Mouse (Mus musculus): ENCODE data around the gene Plcg2. TPM values are rescaled to one million over a fixed set of nuclear protein-coding genes. Genes with fewer than 3 reads are reported as not detected.

The Plcg2 gene
- polyA plus RNA-seq, 1 experiment from 2014 or later, result 3.6 TPM

- no peak overlapping the region for H3K4me3 ChIP-seq (ENCODE audit: low read length)
- H3K4me2 ChIP-seq (ENCODE audit: low read depth, low read length), result no peak overlapping the region
- no peaks in the 10 kb centered on the region for H3K36me3 ChIP-seq (ENCODE audit: control insufficient read depth, insufficient read depth, low read length)
- no peak for ATAC-seq
- H3K27me3 ChIP-seq (replicated peaks; ENCODE audit: control insufficient read depth, insufficient read depth, low read length), result no peaks in the 10 kb centered on the region
- WGBS, result 76% methylated on average over 5 of the region's 5 CpGs
- H3K9ac ChIP-seq (ENCODE audit: low read depth, low read length), result no peak overlapping the region
- H3K9me3 ChIP-seq (ENCODE audit: control insufficient read depth, low read length), result no peaks in the 10 kb centered on the region
- H3K27ac ChIP-seq (ENCODE audit: low read length), result no peak overlapping the region
- H3K4me1 ChIP-seq (ENCODE audit: control insufficient read depth, insufficient read depth, low read length), result no peaks in the 10 kb centered on the region
These were observed 95.8 kb downstream of the Plcg2 start for GRCm38 (mm10) chr8:117593862-117594261.

DNA sequence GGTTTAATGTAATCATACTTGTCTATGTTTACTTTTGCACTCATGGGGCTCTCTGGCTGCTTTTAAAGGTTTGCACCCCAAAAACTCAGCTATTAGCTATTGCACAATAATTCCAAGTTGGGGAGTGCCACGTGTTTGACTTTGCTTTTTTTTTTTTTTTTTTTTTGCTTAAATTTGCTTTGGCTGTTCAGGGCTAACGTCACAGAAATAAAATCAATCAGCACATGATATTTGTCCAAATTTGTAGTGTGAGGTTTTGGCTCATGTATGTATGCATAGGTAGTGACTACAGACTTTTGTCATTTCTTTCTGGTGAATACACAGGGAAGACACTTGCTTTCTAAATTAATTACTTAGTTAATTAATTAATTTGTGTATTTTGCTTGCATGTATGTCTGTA, 96.9 kb downstream of the Plcg2 start:
- Histone ChIP-seq H3K27ac (ENCODE audit: low read length) (no peak overlapping the region), H3K4me1 (ENCODE audit: control insufficient read depth, insufficient read depth, low read length) (no peaks in the 10 kb centered on the region), H3K36me3 (ENCODE audit: control insufficient read depth, insufficient read depth, low read length) (no peaks in the 10 kb centered on the region), H3K4me2 (ENCODE audit: low read depth, low read length) (no peak overlapping the region), H3K9ac (ENCODE audit: low read depth, low read length) (no peak overlapping the region), H3K27me3 (replicated peaks; ENCODE audit: control insufficient read depth, insufficient read depth, low read length) (no peaks in the 10 kb centered on the region), H3K4me3 (ENCODE audit: low read length) (no peak overlapping the region), H3K9me3 (ENCODE audit: control insufficient read depth, low read length) (no peaks in the 10 kb centered on the region)
- WGBS, result 78% methylated on average over 2 of the region's 2 CpGs
- ATAC-seq, result no peak

DNA sequence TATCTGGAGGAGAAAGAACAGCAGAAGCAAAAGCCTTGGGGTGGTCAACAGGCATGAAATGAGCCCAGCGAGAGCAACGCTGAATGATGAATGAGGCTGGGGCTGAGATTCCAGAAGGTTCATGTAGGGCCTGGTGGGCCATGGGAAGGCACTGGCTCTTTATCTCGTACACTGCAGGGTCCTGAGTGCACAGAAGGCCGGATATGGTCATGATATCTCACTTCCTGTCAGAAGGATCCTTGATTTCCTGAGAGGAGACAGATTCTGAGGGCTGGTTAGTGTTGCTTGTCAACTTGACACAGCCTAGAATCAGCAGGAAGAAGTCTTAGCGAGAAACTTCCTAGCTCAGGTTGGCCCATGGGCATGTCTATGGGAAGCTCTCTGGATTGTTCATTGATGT, 98.7 kb downstream of the Plcg2 start:
- Histone ChIP-seq H3K36me3 (ENCODE audit: control insufficient read depth, insufficient read depth, low read length) (no peaks in the 10 kb centered on the region), H3K9me3 (ENCODE audit: control insufficient read depth, low read length) (no peaks in the 10 kb centered on the region), H3K27me3 (replicated peaks; ENCODE audit: control insufficient read depth, insufficient read depth, low read length) (no peaks in the 10 kb centered on the region), H3K27ac (ENCODE audit: low read length) (no peak overlapping the region), H3K4me1 (ENCODE audit: control insufficient read depth, insufficient read depth, low read length) (no peaks in the 10 kb centered on the region), H3K9ac (ENCODE audit: low read depth, low read length) (no peak overlapping the region), H3K4me3 (ENCODE audit: low read length) (no peak overlapping the region), H3K4me2 (ENCODE audit: low read depth, low read length) (no peak overlapping the region)
- 80% methylated on average over 5 of the region's 5 CpGs for WGBS
- no peak for ATAC-seq

DNA sequence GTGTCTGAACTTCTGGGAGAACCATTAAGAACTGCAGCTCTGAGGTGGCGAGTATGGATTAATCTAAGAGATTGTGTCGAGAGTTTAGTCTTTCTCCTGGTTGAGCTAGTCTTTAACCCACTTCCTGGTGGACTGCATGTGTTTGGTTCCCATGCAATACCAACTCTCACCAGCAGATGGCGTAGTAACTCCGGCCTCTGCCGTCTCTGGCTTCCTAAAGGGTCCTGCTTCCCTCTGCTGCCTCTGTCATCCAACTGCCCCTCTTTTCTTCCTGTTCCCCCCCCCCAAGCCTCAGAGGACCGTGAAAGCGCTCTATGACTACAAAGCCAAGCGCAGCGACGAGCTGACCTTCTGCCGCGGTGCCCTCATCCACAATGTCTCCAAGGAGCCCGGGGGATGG, 102.7 kb downstream of the Plcg2 start:
- 78% methylated on average over 13 of the region's 13 CpGs for WGBS
- H3K27me3 ChIP-seq (replicated peaks; ENCODE audit: control insufficient read depth, insufficient read depth, low read length), result no peaks in the 10 kb centered on the region
- no peak overlapping the region for H3K4me3 ChIP-seq (ENCODE audit: low read length)
- no peak for ATAC-seq
- no peaks in the 10 kb centered on the region for H3K36me3 ChIP-seq (ENCODE audit: control insufficient read depth, insufficient read depth, low read length)
- no peaks in the 10 kb centered on the region for H3K9me3 ChIP-seq (ENCODE audit: control insufficient read depth, low read length)
- H3K4me2 ChIP-seq (ENCODE audit: low read depth, low read length), result no peak overlapping the region
- no peak overlapping the region for H3K27ac ChIP-seq (ENCODE audit: low read length)
- H3K4me1 ChIP-seq (ENCODE audit: control insufficient read depth, insufficient read depth, low read length), result no peaks in the 10 kb centered on the region
- no peak overlapping the region for H3K9ac ChIP-seq (ENCODE audit: low read depth, low read length)

- no peak overlapping the region for H3K4me2 ChIP-seq (ENCODE audit: low read depth, low read length)
- no peak for ATAC-seq
- no peak overlapping the region for H3K9ac ChIP-seq (ENCODE audit: low read depth, low read length)
- H3K9me3 ChIP-seq (ENCODE audit: control insufficient read depth, low read length), result no peaks in the 10 kb centered on the region
- H3K4me1 ChIP-seq (ENCODE audit: control insufficient read depth, insufficient read depth, low read length), result no peaks in the 10 kb centered on the region
- WGBS, result 90% methylated on average over 12 of the region's 12 CpGs
- H3K36me3 ChIP-seq (ENCODE audit: control insufficient read depth, insufficient read depth, low read length), result no peaks in the 10 kb centered on the region
- H3K27me3 ChIP-seq (replicated peaks; ENCODE audit: control insufficient read depth, insufficient read depth, low read length), result no peaks in the 10 kb centered on the region
- H3K4me3 ChIP-seq (ENCODE audit: low read length), result no peak overlapping the region
- H3K27ac ChIP-seq (ENCODE audit: low read length), result no peak overlapping the region
These were observed 106.0 kb downstream of the Plcg2 start for GRCm38 (mm10) chr8:117604101-117604500.

- ATAC-seq, result no peak
These were observed 106.6 kb downstream of the Plcg2 start for GRCm38 (mm10) chr8:117604671-117605070.

DNA sequence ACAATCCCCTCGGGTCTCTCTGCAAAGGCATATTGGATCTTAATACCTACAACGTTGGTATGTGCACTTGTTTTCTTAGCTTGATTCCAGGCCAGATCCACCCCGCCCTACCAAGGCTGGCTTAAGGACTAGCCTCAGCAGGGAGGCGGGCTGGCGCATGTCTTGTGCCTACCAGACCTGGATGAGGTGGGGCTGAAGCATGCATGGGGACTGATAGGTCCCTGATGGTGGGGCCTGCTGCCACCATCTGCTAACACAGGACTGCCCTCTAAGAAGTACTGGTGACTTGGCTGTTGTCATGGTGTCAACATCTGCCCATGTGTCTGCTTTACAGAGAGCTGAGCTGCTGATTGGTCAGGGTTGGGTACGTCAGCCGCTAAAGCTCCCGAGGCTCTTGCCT, 107.1 kb downstream of the Plcg2 start:
- no peak overlapping the region for H3K9ac ChIP-seq (ENCODE audit: low read depth, low read length)
- no peak overlapping the region for H3K4me3 ChIP-seq (ENCODE audit: low read length)
- H3K36me3 ChIP-seq (ENCODE audit: control insufficient read depth, insufficient read depth, low read length), result no peaks in the 10 kb centered on the region
- no peak overlapping the region for H3K4me2 ChIP-seq (ENCODE audit: low read depth, low read length)
- no peaks in the 10 kb centered on the region for H3K4me1 ChIP-seq (ENCODE audit: control insufficient read depth, insufficient read depth, low read length)
- H3K9me3 ChIP-seq (ENCODE audit: control insufficient read depth, low read length), result no peaks in the 10 kb centered on the region
- H3K27me3 ChIP-seq (replicated peaks; ENCODE audit: control insufficient read depth, insufficient read depth, low read length), result no peaks in the 10 kb centered on the region
- no peak overlapping the region for H3K27ac ChIP-seq (ENCODE audit: low read length)
- WGBS, result 82% methylated on average over 8 of the region's 8 CpGs
- ATAC-seq, result no peak

More at GRCm38 (mm10) chr8:117604671-117605070, 106.6 kb downstream of the Plcg2 start:
- H3K36me3 ChIP-seq (ENCODE audit: control insufficient read depth, insufficient read depth, low read length), result no peaks in the 10 kb centered on the region
- no peaks in the 10 kb centered on the region for H3K9me3 ChIP-seq (ENCODE audit: control insufficient read depth, low read length)
- no peak overlapping the region for H3K4me2 ChIP-seq (ENCODE audit: low read depth, low read length)
- H3K27ac ChIP-seq (ENCODE audit: low read length), result no peak overlapping the region
- H3K9ac ChIP-seq (ENCODE audit: low read depth, low read length), result no peak overlapping the region
- no peak overlapping the region for H3K4me3 ChIP-seq (ENCODE audit: low read length)
- 88% methylated on average over 14 of the region's 14 CpGs for WGBS
- no peaks in the 10 kb centered on the region for H3K27me3 ChIP-seq (replicated peaks; ENCODE audit: control insufficient read depth, insufficient read depth, low read length)
- no peaks in the 10 kb centered on the region for H3K4me1 ChIP-seq (ENCODE audit: control insufficient read depth, insufficient read depth, low read length)

DNA sequence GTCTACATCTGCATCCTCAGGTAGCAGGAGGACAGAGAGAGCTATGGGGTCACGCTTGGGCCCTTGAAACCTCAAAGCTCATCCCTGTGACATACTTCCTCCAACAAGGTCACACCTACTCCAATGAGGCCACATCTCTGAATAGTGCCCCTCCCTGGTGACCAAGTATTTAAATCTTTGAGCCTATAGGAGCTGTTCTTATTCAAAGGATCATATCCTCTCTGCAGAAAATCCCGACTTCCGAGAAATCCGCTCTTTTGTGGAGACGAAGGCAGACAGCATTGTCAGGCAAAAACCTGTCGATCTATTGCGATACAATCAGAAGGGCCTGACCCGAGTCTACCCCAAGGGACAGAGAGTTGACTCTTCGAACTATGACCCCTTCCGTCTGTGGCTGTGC, 112.4 kb downstream of the Plcg2 start:
- no peaks in the 10 kb centered on the region for H3K27me3 ChIP-seq (replicated peaks; ENCODE audit: control insufficient read depth, insufficient read depth, low read length)
- no peak for ATAC-seq
- no peak overlapping the region for H3K9ac ChIP-seq (ENCODE audit: low read depth, low read length)
- no peak overlapping the region for H3K4me2 ChIP-seq (ENCODE audit: low read depth, low read length)
- 92% methylated on average over 10 of the region's 10 CpGs for WGBS
- H3K9me3 ChIP-seq (ENCODE audit: control insufficient read depth, low read length), result no peaks in the 10 kb centered on the region
- no peak overlapping the region for H3K27ac ChIP-seq (ENCODE audit: low read length)
- no peak overlapping the region for H3K4me3 ChIP-seq (ENCODE audit: low read length)
- H3K36me3 ChIP-seq (ENCODE audit: control insufficient read depth, insufficient read depth, low read length), result no peaks in the 10 kb centered on the region
- H3K4me1 ChIP-seq (ENCODE audit: control insufficient read depth, insufficient read depth, low read length), result no peaks in the 10 kb centered on the region

- H3K9me3 ChIP-seq (ENCODE audit: control insufficient read depth, low read length), result no peaks in the 10 kb centered on the region
- no peak for ATAC-seq
These were observed 114.8 kb downstream of the Plcg2 start for GRCm38 (mm10) chr8:117612861-117613260.

GRCm38 (mm10) chr8:117626040-117626838, 128.1 kb downstream of the Plcg2 start:
- 70% methylated on average over 14 of the region's 14 CpGs for WGBS

More at GRCm38 (mm10) chr8:117612861-117613260, 114.8 kb downstream of the Plcg2 start:
- H3K4me2 ChIP-seq (ENCODE audit: low read depth, low read length), result no peak overlapping the region
- no peaks in the 10 kb centered on the region for H3K4me1 ChIP-seq (ENCODE audit: control insufficient read depth, insufficient read depth, low read length)
- no peak overlapping the region for H3K27ac ChIP-seq (ENCODE audit: low read length)
- no peak overlapping the region for H3K9ac ChIP-seq (ENCODE audit: low read depth, low read length)
- 88% methylated on average over 12 of the region's 12 CpGs for WGBS
- H3K4me3 ChIP-seq (ENCODE audit: low read length), result no peak overlapping the region
- no peaks in the 10 kb centered on the region for H3K36me3 ChIP-seq (ENCODE audit: control insufficient read depth, insufficient read depth, low read length)
- no peaks in the 10 kb centered on the region for H3K27me3 ChIP-seq (replicated peaks; ENCODE audit: control insufficient read depth, insufficient read depth, low read length)

More at GRCm38 (mm10) chr8:117626040-117626838, 128.1 kb downstream of the Plcg2 start:
- Histone ChIP-seq H3K9ac (ENCODE audit: low read depth, low read length) (no peak overlapping the region), H3K27ac (ENCODE audit: low read length) (no peak overlapping the region), H3K4me3 (ENCODE audit: low read length) (no peak overlapping the region), H3K9me3 (ENCODE audit: control insufficient read depth, low read length) (no peaks in the 10 kb centered on the region), H3K36me3 (ENCODE audit: control insufficient read depth, insufficient read depth, low read length) (no peaks in the 10 kb centered on the region), H3K4me2 (ENCODE audit: low read depth, low read length) (no peak overlapping the region), H3K4me1 (ENCODE audit: control insufficient read depth, insufficient read depth, low read length) (no peaks in the 10 kb centered on the region), H3K27me3 (replicated peaks; ENCODE audit: control insufficient read depth, insufficient read depth, low read length) (no peaks in the 10 kb centered on the region)
- 0 out of 2 replicates have a peak, but pooled peaks have one; percentile 46 for ATAC-seq

All from intestine, embryonic 16.5 days (tissue).